Mouse (Mus musculus) spleen, adult 2 months (tissue): ENCODE measurements at regions not wholly inside any gene's neighbourhood (a gene's known extent, or its start where the extent isn't known, plus 50 kb on each side); places are given as distances from the start of the nearest gene placed in this dataset.

ENCODE experiments used
- CTCF ChIP-seq: fragments of 200-500 bp; IDR thresholded peaks from 2 replicates; pipeline ENCODE4 v1.5.1; 2011; ENCODE audit warnings: mild to moderate bottlenecking, inconsistent platforms; ENCODE audit not compliant: insufficient read depth, insufficient read length, insufficient replicate concordance; ENCODE audit errors: extremely low read depth
- POLR2A ChIP-seq: fragments of 200-500 bp; IDR thresholded peaks from 2 replicates; pipeline ENCODE4 v1.6.1; 2011; ENCODE audit warnings: low read depth, low read length, inconsistent platforms

DNA sequence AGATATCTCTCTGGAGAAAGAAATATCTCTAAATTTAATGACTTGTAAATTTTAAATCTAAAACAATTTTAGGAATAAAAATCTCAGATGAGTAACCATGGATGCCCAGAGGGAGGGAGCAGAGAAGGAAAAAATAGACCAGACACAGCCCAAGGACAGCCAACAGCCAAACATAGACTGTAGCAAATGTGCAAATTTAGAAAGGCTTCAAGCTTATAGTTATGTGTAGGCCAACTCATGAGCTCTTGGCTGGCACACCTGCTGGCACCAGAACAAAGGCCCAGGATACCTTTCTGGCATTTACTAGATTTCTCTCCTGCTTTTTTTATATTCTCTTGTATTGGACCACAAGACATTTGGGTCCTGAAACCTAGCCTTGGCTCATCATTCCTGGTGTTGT, 90.3 kb upstream of the Armc3 start:
- no peak for TF ChIP-seq POLR2A
- no peak for TF ChIP-seq CTCF
